Mouse (Mus musculus): ENCODE results near the gene Vmn1r94. TPM values are rescaled to one million over a fixed set of nuclear protein-coding genes. Genes with fewer than 3 reads are reported as not detected.
"Not testable (repeated sequence)": the region's sequence is repeated elsewhere in the genome, so short reads cannot be mapped to it uniquely, and the experiment has no call there.

The Vmn1r94 gene
- not detected in 2 replicates for polyA plus RNA-seq (2014; fragmentation: Nextera tagmentation; extraction: Ambion mirVana)

DNA sequence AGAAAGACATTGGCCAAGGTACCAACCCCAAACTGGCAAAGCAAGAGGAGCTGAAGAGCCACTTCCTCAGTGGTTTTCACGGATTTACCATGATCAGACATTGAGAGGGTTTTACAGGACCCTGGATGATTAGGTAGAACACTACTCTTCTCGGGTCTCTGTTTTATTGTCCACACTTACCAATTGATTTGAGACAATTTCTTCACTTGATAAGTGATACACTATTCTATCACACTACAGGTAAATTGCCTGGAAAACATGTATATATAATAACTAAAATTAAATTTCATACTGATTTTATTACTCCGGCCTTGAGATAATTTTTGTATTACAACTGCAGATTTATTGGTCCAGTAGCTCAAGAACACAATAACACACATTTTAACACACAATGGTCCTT lies at the start of gene Vmn1r94:
Gene Vmn1r94 (minus strand): TSS at position 101 of the 400 bp plus-strand sequence.
- DNase-seq (ENCODE audit: low spot score); H3K4me2 ChIP-seq (ENCODE audit: low read depth, low read length); H3K36me3 ChIP-seq (replicated peaks; ENCODE audit: control insufficient read depth, insufficient read depth, low read depth, low read length); H3K4me1 ChIP-seq (ENCODE audit: control insufficient read depth, insufficient read depth, low read length); H3K27me3 ChIP-seq (ENCODE audit: control insufficient read depth, insufficient read depth, low read length); H3K4me3 ChIP-seq (ENCODE audit: low read depth, low read length); H3K9ac ChIP-seq (replicated peaks; ENCODE audit: low read length); ATAC-seq (replicated peaks; ENCODE audit: insufficient number of reproducible peaks, low FRiP score, low TSS enrichment, low read depth); H3K9me3 ChIP-seq (replicated peaks; ENCODE audit: control insufficient read depth, low read length); H3K27ac ChIP-seq (replicated peaks; ENCODE audit: low read depth, low read length): not testable (repeated sequence)
- no CpG with 5 or more reads among the region's 3 CpGs for WGBS

DNA sequence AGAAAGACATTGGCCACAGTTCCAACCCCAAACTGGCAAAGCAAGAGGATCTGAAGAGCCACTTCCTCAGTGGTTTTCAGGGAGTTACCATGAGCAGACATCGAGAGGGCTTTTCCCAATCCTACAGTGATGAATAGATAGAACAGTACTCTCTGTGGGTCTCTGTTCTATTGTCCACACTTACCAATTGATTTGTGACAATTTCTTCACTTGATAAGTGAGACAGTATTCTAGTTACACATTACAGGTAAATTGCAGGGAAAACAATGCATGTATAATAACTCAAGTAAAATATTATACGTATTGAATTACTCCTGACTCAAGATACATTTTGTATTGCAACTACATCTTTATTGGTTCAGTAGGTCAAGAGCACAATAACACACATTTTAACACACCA lies 37.3 kb upstream of the Vmn1r94 start, which contains the start of gene Gm6164:
Gene Gm6164 (minus strand): TSS at position 101 of the 400 bp plus-strand sequence.
- WGBS = no CpG with 5 or more reads among the region's 2 CpGs
- not testable (repeated sequence) for ATAC-seq (replicated peaks; ENCODE audit: insufficient number of reproducible peaks, low FRiP score, low TSS enrichment, low read depth); H3K36me3 ChIP-seq (replicated peaks; ENCODE audit: control insufficient read depth, insufficient read depth, low read depth, low read length); DNase-seq (ENCODE audit: low spot score); H3K9me3 ChIP-seq (replicated peaks; ENCODE audit: control insufficient read depth, low read length); H3K4me2 ChIP-seq (ENCODE audit: low read depth, low read length); H3K4me3 ChIP-seq (ENCODE audit: low read depth, low read length); H3K27me3 ChIP-seq (ENCODE audit: control insufficient read depth, insufficient read depth, low read length); H3K4me1 ChIP-seq (ENCODE audit: control insufficient read depth, insufficient read depth, low read length); H3K9ac ChIP-seq (replicated peaks; ENCODE audit: low read length); H3K27ac ChIP-seq (replicated peaks; ENCODE audit: low read depth, low read length)

DNA sequence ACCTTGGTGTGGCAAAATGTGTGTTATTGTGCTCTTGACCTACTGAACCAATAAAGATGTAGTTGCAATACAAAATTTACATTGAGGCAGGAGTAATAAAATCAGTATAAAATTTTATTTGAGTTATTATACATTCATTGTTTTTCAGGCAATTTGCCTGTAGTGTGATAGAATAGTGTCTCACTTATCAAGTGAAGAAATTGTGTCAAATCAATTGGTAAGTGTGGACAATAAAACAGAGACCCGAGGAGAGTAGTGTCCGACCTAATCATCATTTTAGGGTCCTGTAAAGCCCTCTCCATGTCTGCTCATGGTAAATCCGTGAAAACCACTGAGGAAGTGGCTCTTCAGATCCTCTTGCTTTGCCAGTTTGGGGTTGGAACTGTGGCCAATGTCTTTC lies 25.2 kb upstream of the Vmn1r94 start, which contains the start of gene Vmn1r95:
Gene Vmn1r95 (plus strand): TSS at position 301 of the 400 bp plus-strand sequence.
- H3K9me3 ChIP-seq (replicated peaks; ENCODE audit: control insufficient read depth, low read length); H3K4me2 ChIP-seq (ENCODE audit: low read depth, low read length); H3K4me1 ChIP-seq (ENCODE audit: control insufficient read depth, insufficient read depth, low read length); H3K27me3 ChIP-seq (ENCODE audit: control insufficient read depth, insufficient read depth, low read length); ATAC-seq (replicated peaks; ENCODE audit: insufficient number of reproducible peaks, low FRiP score, low TSS enrichment, low read depth); H3K9ac ChIP-seq (replicated peaks; ENCODE audit: low read length); H3K27ac ChIP-seq (replicated peaks; ENCODE audit: low read depth, low read length); H3K4me3 ChIP-seq (ENCODE audit: low read depth, low read length); H3K36me3 ChIP-seq (replicated peaks; ENCODE audit: control insufficient read depth, insufficient read depth, low read depth, low read length); DNase-seq (ENCODE audit: low spot score): not testable (repeated sequence)
- no CpG with 5 or more reads among the region's 3 CpGs for WGBS

DNA sequence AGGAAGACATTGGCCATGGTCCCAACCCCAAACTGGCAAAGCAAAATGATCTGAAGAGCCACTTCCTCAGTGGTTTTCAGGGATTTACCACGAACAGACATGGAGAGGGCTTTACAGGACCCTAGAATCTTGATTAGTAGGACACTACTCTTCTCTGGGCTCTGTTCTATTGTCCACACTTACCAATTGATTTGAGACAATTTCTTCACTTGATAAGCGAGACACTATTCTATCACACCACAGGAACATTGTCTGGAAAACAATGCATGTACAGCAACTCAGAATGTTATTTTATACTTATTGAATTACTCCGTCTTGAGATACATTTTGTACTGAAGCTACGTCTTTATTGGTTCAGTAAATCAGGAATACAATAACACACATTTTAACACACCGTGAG lies 29.2 kb downstream of the Vmn1r94 start, which contains the start of gene Vmn1r93:
Gene Vmn1r93 (minus strand): TSS at position 101 of the 400 bp plus-strand sequence.
- DNase-seq (ENCODE audit: low spot score); H3K27me3 ChIP-seq (ENCODE audit: control insufficient read depth, insufficient read depth, low read length); H3K9me3 ChIP-seq (replicated peaks; ENCODE audit: control insufficient read depth, low read length); ATAC-seq (replicated peaks; ENCODE audit: insufficient number of reproducible peaks, low FRiP score, low TSS enrichment, low read depth); H3K4me3 ChIP-seq (ENCODE audit: low read depth, low read length); H3K4me1 ChIP-seq (ENCODE audit: control insufficient read depth, insufficient read depth, low read length); H3K4me2 ChIP-seq (ENCODE audit: low read depth, low read length); H3K9ac ChIP-seq (replicated peaks; ENCODE audit: low read length); H3K27ac ChIP-seq (replicated peaks; ENCODE audit: low read depth, low read length); H3K36me3 ChIP-seq (replicated peaks; ENCODE audit: control insufficient read depth, insufficient read depth, low read depth, low read length): not testable (repeated sequence)
- WGBS = no CpG with 5 or more reads among the region's 5 CpGs

DNA sequence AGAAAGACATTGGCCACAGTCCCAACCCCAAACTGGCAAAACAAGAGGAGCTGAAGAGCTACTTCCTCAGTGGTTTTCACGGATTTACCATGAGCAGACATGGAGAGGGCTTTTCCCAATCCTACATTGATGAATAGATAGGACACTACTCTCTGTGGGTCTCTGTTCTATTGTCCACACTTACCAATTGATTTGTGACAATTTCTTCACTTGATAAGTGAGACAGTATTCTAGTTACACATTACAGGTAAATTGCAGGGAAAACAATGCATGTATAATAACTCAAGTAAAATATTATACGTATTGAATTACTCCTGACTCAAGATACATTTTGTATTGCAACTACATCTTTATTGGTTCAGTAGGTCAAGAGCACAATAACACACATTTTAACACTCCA lies 45.7 kb downstream of the Vmn1r94 start, which contains the start of gene Gm16442:
Gene Gm16442 (minus strand): TSS at position 101 of the 400 bp plus-strand sequence.
- not testable (repeated sequence) for H3K4me1 ChIP-seq (ENCODE audit: control insufficient read depth, insufficient read depth, low read length); H3K27me3 ChIP-seq (ENCODE audit: control insufficient read depth, insufficient read depth, low read length); H3K4me2 ChIP-seq (ENCODE audit: low read depth, low read length); H3K9me3 ChIP-seq (replicated peaks; ENCODE audit: control insufficient read depth, low read length); H3K27ac ChIP-seq (replicated peaks; ENCODE audit: low read depth, low read length); ATAC-seq (replicated peaks; ENCODE audit: insufficient number of reproducible peaks, low FRiP score, low TSS enrichment, low read depth); DNase-seq (ENCODE audit: low spot score); H3K4me3 ChIP-seq (ENCODE audit: low read depth, low read length); H3K9ac ChIP-seq (replicated peaks; ENCODE audit: low read length); H3K36me3 ChIP-seq (replicated peaks; ENCODE audit: control insufficient read depth, insufficient read depth, low read depth, low read length)
- no CpG with 5 or more reads among the region's 2 CpGs for WGBS

Other genes with a start within 250 kb of the Vmn1r94 start
- gene Pvr, start 247.2 kb downstream of the Vmn1r94 start, polyA plus RNA-seq (2014; fragmentation: Nextera tagmentation; extraction: Ambion mirVana) = 4.2 and 4.8 TPM in 2 replicates
- not detected in 2 replicates for gene Igsf23, start 217.6 kb downstream of the Vmn1r94 start, polyA plus RNA-seq (2014; fragmentation: Nextera tagmentation; extraction: Ambion mirVana)
- not detected in 2 replicates for gene Ceacam20, start 203.0 kb downstream of the Vmn1r94 start, polyA plus RNA-seq (2014; fragmentation: Nextera tagmentation; extraction: Ambion mirVana)
- not detected in 2 replicates for gene Nlrp9b, start 176.9 kb downstream of the Vmn1r94 start, polyA plus RNA-seq (2014; fragmentation: Nextera tagmentation; extraction: Ambion mirVana)
- gene Vmn1r91, start 68.7 kb downstream of the Vmn1r94 start, polyA plus RNA-seq (2014; fragmentation: Nextera tagmentation; extraction: Ambion mirVana) = not detected in 2 replicates
- gene Gm16442, start 45.8 kb downstream of the Vmn1r94 start, polyA plus RNA-seq (2014; fragmentation: Nextera tagmentation; extraction: Ambion mirVana) = not detected in 2 replicates
- gene Vmn1r93, start 29.3 kb downstream of the Vmn1r94 start, polyA plus RNA-seq (2014; fragmentation: Nextera tagmentation; extraction: Ambion mirVana) = not detected in 2 replicates
- gene Vmn1r95, start 25.3 kb upstream of the Vmn1r94 start, polyA plus RNA-seq (2014; fragmentation: Nextera tagmentation; extraction: Ambion mirVana) = not detected in 2 replicates
- not detected in 2 replicates for gene Gm6164, start 37.2 kb upstream of the Vmn1r94 start, polyA plus RNA-seq (2014; fragmentation: Nextera tagmentation; extraction: Ambion mirVana)
- not detected in 2 replicates for gene Gm4498, start 65.5 kb upstream of the Vmn1r94 start, polyA plus RNA-seq (2014; fragmentation: Nextera tagmentation; extraction: Ambion mirVana)
- gene Gm5890, start 94.5 kb upstream of the Vmn1r94 start, polyA plus RNA-seq (2014; fragmentation: Nextera tagmentation; extraction: Ambion mirVana) = not detected in 2 replicates
- not detected in 2 replicates for gene Gm4133, start 165.7 kb upstream of the Vmn1r94 start, polyA plus RNA-seq (2014; fragmentation: Nextera tagmentation; extraction: Ambion mirVana)
- not detected in 2 replicates for gene Gm5728, start 207.0 kb upstream of the Vmn1r94 start, polyA plus RNA-seq (2014; fragmentation: Nextera tagmentation; extraction: Ambion mirVana)
- not detected in 2 replicates for gene Vmn1r100, start 249.6 kb upstream of the Vmn1r94 start, polyA plus RNA-seq (2014; fragmentation: Nextera tagmentation; extraction: Ambion mirVana)